Mouse (Mus musculus): Measurements from ENCODE around the gene Dennd4a.

DNA sequence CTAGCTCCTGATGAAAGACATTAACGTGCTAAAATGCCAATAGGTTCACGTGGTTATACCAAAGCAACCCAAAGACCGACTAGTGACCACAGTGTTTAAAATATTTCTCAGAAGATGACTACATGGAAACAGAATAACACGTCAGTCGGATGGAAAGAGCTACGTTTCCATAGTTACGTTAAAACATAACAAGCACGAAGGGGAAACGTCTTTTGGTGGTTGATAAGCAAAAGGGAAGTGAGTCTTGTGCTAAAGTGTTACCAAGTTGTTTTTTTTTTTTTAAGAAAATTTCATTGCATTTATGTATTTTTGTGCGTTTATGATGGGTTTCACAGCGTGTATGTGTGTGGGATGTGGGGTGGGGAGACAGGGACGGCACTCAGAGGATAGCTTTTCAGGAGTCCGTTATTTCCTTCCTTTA is 21.8 kb upstream of the Dennd4a start:
- TF ChIP-seq GATA1 (IDR thresholded peaks at IDR 0.05; ENCODE audit: low read length) (no peak), TAL1 (IDR thresholded peaks at IDR 0.05; ENCODE audit: low read length) (no peak)
